Mouse (Mus musculus) adrenal gland, postnatal 25 days (tissue): ENCODE results near the gene Ropn1. TPM values are rescaled to one million over a fixed set of nuclear protein-coding genes. Genes with fewer than 3 reads are reported as not detected.
"Not testable (repeated sequence)": the region's sequence is repeated elsewhere in the genome, so short reads cannot be mapped to it uniquely, and the experiment has no call there.

Experiments used
- DNase-seq: peaks from one replicate; pipeline ENCODE4 v3.0.0; 2021; ENCODE audit warnings: mixed read lengths
- total RNA-seq: library from RNA; stranded (reverse); gene quantifications from 2 replicates; pipeline ENCODE4 v1.2.3, GENCODE M21; 2021

Gene Ropn1
- total RNA-seq, 1 experiment from 2014 or later: not detected

DNA sequence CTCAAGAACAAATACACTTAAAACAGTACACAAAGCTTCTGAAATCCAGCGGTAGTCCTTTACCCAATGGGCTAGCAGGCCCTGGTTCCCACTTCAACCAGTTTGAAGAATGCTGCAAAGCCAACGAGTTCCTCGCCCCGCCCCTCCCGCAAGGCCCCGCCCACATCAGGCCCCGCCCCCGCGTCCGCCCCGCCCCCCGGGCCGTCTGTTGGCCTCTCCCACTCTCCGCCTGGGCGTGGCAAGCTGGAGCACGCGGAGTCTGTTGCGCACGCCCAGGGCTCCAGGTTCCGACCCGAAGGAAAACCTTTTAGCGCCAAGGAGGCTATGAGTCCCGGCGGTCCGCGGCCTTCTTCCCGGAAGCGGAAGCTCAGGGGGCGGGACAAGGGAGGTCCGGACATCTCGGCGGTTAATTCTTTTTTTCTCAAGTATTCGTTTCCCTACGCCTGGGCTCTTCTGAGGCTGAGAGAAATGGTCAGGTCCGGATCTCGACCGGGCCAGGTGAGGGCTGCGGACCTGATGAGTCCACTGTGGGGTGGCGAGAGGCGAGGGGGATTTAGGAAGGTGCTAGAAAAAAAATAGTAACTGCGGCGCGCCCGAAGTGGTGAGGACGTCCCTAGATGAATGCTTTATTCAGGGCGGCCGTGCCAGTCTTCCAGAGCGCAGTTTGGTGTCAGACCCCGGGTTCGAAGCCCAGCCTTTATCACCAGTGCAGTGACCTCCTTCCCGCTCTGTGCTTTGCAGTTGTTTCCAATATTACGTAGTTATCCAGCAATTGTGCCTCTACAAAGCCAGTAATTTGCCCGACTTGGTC lies 40.8 kb downstream of the Ropn1 start, which contains the start of gene Ccdc14:
Ccdc14 (plus strand) TSS at position 283 of the 811 bp plus-strand sequence.
- peak; percentile 85 for DNase-seq

DNA sequence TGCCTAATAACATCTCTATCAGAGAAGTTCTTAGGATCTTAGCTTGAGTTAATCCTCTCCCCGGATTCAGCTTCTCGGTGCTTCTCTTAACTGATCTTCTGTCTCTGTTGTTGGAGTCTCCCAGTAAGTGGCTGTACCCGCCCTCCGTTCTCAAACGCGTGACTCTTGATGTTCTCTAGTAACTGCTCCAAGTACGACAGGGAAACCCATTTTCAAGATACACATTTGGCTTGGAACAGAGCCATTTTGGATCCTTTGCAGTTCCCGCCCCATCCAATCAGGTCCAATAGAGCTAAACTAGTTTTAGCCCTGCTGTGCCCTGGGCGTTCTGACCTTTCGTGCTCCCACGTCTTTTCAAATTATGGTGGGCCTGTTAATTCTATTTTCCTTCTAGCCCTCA lies 41.4 kb downstream of the Ropn1 start:
- no peak for DNase-seq

DNA sequence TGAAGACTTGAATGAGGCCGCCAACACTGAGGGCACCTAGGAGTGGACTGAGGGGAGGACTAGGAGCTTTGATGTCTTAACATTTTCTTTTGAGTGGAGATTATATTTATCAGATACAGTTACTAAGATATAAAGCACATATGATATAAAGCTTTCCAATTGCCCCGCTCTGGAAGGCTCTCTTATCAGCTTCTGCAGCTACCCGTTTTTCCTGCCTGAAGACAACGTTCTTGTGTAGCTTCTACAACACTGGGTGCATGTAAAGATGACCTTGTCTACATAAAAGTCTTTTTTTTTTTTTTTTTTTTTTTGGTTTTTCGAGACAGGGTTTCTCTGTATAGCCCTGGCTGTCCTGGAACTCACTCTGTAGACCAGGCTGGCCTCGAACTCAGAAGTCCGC lies 44.8 kb downstream of the Ropn1 start:
- DNase-seq: no peak

DNA sequence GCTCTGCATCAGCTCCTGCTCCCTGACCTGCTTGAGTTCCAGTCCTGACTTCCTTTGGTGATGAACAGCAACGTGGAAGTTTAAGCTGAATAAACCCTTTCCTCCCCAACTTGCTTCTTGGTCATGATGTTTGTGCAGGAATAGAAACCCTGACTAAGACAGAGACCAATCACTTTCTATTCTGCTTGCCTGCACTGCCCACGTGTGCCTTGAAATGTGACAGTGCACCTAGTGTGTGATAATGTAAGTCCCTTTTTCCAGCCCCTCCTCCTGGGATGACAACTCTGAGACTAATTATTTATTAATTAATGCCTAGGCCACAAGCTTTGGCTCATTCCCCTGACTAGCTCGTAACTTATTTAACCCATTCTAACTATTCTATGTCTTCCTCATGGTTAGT lies 49.0 kb downstream of the Ropn1 start:
- DNase-seq: not testable (repeated sequence)

DNA sequence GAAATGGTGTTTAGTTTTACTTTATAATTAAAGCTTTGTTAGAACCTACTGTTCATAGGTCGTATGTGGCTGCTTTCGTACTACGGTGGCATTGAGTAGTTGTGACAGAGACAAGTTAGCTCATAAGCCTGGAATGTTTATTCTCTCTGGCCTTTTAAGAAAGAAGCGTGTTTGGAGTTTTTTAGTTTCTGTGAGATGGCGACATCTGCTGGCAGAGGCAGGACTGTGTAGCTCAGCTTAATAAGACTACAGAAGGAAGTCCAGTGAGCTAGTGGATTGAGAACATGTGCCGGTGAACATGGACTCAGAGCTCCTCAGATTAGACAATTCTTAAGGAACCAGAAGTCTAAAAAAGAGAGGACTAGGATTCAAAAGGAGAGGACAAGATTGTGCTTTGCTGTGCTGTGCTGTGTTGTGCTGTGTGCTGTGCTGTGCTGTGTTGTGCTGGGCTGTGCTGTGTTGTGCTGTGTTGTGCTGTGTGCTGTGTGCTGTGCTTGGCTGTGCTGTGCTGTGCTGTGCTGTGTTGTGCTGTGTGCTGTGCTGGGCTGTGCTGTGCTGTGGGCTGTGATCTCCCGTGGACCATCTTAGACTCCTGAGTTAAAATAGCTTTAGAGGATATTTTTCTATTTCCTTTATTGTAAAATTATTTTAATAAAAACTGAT lies 50.6 kb downstream of the Ropn1 start:
- DNase-seq: peak; percentile 65

DNA sequence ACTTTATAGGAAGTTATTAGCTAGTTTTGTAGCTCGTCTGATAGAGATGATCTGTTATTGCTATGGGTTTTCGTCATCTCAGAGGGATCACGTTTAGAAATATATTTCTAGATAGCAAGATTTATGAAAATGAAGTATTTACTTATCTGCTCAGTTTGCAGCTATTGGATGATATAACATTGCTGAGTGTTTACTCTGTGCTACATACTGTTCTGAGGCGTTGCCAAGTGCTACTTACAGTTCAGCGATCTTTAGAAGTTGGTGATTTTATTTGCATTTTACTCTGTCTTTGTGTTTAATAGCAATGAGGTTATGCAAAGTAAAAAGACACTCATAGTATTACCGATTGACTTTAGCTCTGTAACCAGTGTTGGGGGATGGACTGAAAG lies 51.1 kb downstream of the Ropn1 start:
- DNase-seq: no peak

DNA sequence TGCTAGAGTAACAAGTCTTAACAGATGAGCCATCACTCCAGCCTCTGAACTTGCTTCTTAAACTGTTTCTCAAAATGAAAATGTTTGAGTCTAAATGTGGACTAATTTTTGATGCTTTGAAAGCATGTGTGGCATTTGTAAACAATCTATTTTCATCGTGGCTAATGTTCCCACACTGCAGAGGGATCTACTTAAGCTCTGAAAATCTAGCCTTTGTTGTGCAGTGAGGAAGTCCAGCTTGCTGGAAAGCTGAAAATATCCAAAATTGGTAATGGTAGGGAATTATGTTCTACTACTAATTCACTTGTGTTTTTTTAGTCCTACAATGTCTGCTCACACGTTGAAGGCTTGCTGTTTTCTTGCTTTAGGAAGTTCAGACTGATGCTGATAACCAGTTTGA lies 56.3 kb downstream of the Ropn1 start:
- DNase-seq: no peak

DNA sequence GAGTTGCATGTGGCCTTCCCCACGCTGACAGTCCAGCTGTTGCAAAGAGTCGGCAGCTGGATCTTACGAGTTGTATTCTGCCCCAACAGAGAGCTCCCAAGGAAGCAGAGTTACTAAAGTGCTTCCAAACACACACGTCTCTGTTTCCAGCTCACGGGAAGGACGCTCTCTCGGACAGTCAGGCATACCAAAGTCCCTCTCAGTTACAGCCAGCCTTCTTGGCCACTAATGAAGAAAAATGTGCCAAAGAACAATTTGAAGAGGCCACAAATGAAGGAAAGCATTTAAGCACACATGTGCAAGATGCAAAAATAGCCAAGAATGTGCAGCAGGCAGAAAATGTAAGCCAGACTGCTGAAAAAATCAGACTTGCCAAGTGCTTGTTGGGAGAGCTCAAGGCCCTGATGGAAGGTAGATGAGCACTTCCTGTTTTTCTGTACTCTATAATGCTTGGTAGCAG lies 56.8 kb downstream of the Ropn1 start:
- no peak for DNase-seq

DNA sequence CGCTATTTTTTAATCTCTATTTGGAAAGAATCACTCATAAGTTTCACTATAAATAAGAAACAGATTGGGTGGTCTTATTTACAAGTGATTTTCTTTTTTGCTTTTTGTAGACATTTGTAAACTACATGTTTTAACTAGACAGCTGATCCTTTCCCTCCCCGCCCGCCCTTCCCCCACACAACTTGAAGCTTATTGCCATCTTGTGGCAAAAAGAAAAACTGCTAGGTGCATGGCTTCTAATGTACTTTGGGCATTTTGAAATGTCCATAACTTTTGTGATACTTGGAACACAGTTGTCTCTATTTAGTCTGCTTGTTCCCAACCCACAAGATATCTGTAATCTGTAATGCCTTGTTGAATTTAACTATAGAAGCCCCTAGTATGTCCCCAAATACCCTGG lies 61.8 kb downstream of the Ropn1 start:
- no peak for DNase-seq

DNA sequence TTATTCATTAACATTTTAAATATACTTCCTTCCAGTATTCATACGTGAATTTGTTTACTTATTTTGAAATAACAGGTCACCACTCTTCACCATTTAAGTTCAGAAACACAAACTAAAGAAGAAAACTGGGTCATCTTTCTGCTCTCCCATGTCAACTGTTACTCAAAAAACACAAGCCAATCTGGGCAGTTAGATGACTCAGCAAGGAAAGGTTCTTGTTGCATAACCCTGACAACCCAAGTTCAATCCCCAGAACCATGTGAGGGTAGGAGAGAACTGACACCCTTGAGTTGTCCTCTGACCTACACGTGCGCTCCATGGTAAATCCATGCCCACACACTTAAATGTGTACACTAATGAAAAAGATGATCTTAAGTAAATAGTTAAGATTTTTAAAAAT lies 75.4 kb downstream of the Ropn1 start:
- no peak for DNase-seq

Other genes with a start within 250 kb of the Ropn1 start
- gene Kalrn, start 76.4 kb upstream of the Ropn1 start, total RNA-seq: 7.7 and 8.2 TPM in 2 replicates
- gene Ccdc14, start 40.7 kb downstream of the Ropn1 start, total RNA-seq: 3.9 and 4.1 TPM in 2 replicates
- 42.2 and 43.1 TPM in 2 replicates for gene Mylk, start 95.3 kb downstream of the Ropn1 start, total RNA-seq